Mouse (Mus musculus) heart, embryonic 14.5 days (tissue): Measurements from ENCODE around the gene Osbpl8. TPM values are rescaled to one million over a fixed set of nuclear protein-coding genes. Genes with fewer than 3 reads are reported as not detected.
"Not testable (repeated sequence)": the region's sequence is repeated elsewhere in the genome, so short reads cannot be mapped to it uniquely, and the experiment has no call there.

Source experiments
- ATAC-seq: fragments of 200-750 bp; cut with Nextera tagmentation; 2 replicates; pipeline ENCODE4 v1.8.0; 2017; ENCODE audit warnings: low read depth, moderate TSS enrichment; ENCODE audit not compliant: insufficient number of reproducible peaks, insufficient read depth, low FRiP score
- H3K27ac ChIP-seq, 2 experiments: fragments of 200-500 bp in 1 of 2; fragments of 300-500 bp in 1 of 2; sonication (generic) in 1 of 2; replicated peaks in 1 of 2; 2 replicates each; pipeline ENCODE4 v1.5.1; 2012 to 2014; ENCODE audit warnings: low read depth in 2 of 2, low read length in 2 of 2, control low read depth in 1 of 2, mild to moderate bottlenecking in 1 of 2, mixed read lengths in 1 of 2; ENCODE audit not compliant: control insufficient read depth in 1 of 2, insufficient read depth in 1 of 2
- H3K27me3 ChIP-seq: fragments of 300-500 bp; sonication (generic); 2 replicates; pipeline ENCODE4 v1.6.1; 2014; ENCODE audit warnings: mild to moderate bottlenecking, low read length, control low read depth; ENCODE audit not compliant: control insufficient read depth, insufficient read depth
- H3K36me3 ChIP-seq: fragments of 300-500 bp; sonication (generic); 2 replicates; pipeline ENCODE4 v1.6.1; 2014; ENCODE audit warnings: mild to moderate bottlenecking, control low read depth, low read length, mixed read lengths; ENCODE audit not compliant: control insufficient read depth, insufficient read depth
- H3K4me1 ChIP-seq, 2 experiments: fragments of 200-500 bp in 1 of 2; fragments of 300-500 bp in 1 of 2; sonication (generic) in 1 of 2; 2 replicates each; pipeline ENCODE4 v1.6.1; 2012 to 2014; ENCODE audit warnings: low read length in 2 of 2, control low read depth in 1 of 2, mixed read lengths in 1 of 2; ENCODE audit not compliant: control insufficient read depth in 2 of 2, insufficient read depth in 2 of 2
- H3K4me2 ChIP-seq: fragments of 300-500 bp; sonication (generic); 2 replicates; pipeline ENCODE4 v1.6.1; 2014; ENCODE audit warnings: mild to moderate bottlenecking, low read length
- H3K4me3 ChIP-seq, 2 experiments: fragments of 200-500 bp in 1 of 2; fragments of 300-500 bp in 1 of 2; sonication (generic) in 1 of 2; 2 replicates each; pipeline ENCODE4 v1.5.1; 2012 to 2014; ENCODE audit warnings: low read length in 2 of 2, mild to moderate bottlenecking in 2 of 2, control low read depth in 1 of 2, low read depth in 1 of 2, moderate library complexity in 1 of 2; ENCODE audit not compliant: control insufficient read depth in 1 of 2, insufficient read depth in 1 of 2
- H3K9ac ChIP-seq: fragments of 300-500 bp; sonication (generic); 2 replicates; pipeline ENCODE4 v1.6.1; 2014; ENCODE audit warnings: mild to moderate bottlenecking, low read length
- H3K9me3 ChIP-seq: fragments of 300-500 bp; sonication (generic); 2 replicates; pipeline ENCODE4 v1.6.1; 2016; ENCODE audit warnings: low read length, control low read depth; ENCODE audit not compliant: control insufficient read depth
- WGBS: fragments of 180-500 bp; shearing (Covaris S2); extraction: QIAGEN DNeasy Blood & Tissue Kit; methylation state at CpG from one replicate; pipeline ENCODE4 v1.1.7; 2014; 5-methylcytosine and 5-hydroxymethylcytosine counted together
- polyA plus RNA-seq: library from polyadenylated mRNA; unstranded; fragments of >200 nt; fragmentation: Nextera tagmentation; extraction: Ambion mirVana; gene quantifications from 2 replicates; pipeline ENCODE4 v1.2.1, GENCODE M21; 2014

The Osbpl8 gene
- polyA plus RNA-seq, 1 experiment from 2014 or later = 43.9 TPM

DNA sequence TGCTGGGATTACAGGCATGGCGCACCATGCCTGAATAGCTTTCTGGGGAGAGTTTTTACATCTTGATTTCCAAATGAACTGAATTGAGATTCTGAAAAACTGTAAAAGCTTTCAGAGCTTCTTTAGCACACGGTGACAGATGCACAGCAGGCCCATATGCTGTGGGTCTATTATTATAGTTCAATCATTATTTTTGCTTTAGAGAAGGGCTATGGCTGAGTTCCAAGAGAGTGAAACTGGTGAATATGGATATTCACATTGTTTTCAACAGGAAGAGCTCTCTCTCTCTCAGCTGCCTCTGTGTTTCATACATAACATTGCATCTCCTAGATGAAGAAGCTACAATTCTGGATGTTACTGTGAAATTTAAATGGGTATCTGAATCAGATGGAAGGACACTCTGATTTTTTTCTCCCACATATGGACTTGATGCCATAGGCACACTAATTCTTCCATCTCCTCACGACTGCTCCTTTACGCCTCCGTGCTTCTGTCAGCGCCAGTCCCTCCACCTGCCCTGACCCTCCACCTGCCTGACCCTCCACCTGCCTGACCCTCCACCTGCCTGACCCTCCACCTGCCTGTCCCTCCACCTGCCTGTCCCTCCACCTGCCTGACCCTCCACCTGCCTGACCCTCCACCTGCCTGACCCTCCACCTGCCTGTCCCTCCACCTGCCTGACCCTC lies 25.7 kb downstream of the Osbpl8 start:
- 0 out of 4 replicates have a peak overlapping the region, but pooled peaks of 1 of the 2 experiments have one; percentile 27 for H3K27ac ChIP-seq
- 83% methylated on average over 6 of the region's 6 CpGs for WGBS
- no peak overlapping the region for H3K4me2 ChIP-seq
- H3K9me3 ChIP-seq = no peaks in the 10 kb centered on the region
- no peaks in the 10 kb centered on the region for H3K27me3 ChIP-seq
- H3K36me3 ChIP-seq = no peaks in the 10 kb centered on the region
- H3K4me1 ChIP-seq = peaks cover 10 to 42% of the 10 kb centered on the region in 2 experiments
- H3K4me3 ChIP-seq = no peak overlapping the region
- no peak overlapping the region for H3K9ac ChIP-seq
- no peak for ATAC-seq

DNA sequence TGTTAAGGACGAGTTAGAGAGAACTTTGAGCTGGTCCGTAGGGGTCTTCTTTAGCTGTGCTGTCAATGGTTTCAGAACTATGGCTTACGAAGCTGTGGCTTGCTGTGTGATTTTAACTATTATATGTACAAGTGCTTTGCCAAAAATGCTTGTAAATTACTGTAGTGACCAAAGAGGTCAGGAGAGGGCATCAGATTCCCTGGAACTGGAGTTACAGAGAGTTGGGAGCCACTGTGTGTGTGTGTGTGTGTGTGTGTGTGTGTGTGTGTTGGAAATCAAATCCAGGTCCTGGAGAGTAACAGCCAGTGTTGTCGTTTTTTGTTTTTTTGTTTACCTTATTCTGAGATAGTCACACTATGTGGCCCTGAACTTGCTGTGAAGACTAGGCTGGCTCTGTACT lies 29.0 kb downstream of the Osbpl8 start:
- no peak for ATAC-seq
- H3K9me3 ChIP-seq = no peaks in the 10 kb centered on the region
- H3K4me2 ChIP-seq = no peak overlapping the region
- H3K27me3 ChIP-seq = no peaks in the 10 kb centered on the region
- H3K27ac ChIP-seq = no peak overlapping the region
- H3K9ac ChIP-seq = no peak overlapping the region
- WGBS = 70% methylated on average over 4 of the region's 4 CpGs
- H3K36me3 ChIP-seq = peaks cover 7% of the 10 kb centered on the region; the same call in 1 of the 2 replicates
- H3K4me1 ChIP-seq = peaks cover 2 to 33% of the 10 kb centered on the region in 2 experiments; a peak in 3 of 4 replicates
- no peak overlapping the region for H3K4me3 ChIP-seq

DNA sequence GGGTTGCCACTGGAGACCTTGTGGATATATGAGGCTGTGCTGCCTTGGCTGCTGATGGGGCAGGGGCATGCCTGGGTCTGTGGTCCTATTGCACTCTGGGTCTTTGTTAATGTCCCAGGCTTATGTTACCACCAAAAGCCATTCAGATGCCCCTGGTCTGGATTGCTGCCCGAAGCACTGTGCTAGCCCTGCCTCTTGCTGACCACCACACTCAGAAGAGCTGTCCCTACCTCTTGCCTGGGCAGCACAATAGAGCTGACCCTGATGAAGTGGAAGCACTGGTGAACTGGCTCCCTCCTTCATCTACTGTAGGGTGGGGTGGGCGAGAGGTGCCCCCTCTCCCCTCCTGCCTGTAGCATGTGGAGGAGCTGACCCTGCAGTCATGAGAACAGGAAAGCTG lies 31.6 kb downstream of the Osbpl8 start:
- Histone ChIP-seq H3K27me3 (no peaks in the 10 kb centered on the region), H3K4me3 (no peak overlapping the region), H3K27ac (no peak overlapping the region), H3K9me3 (no peaks in the 10 kb centered on the region), H3K4me2 (no peak overlapping the region), H3K4me1 (peaks cover 4 to 28% of the 10 kb centered on the region in 2 experiments), H3K9ac (no peak overlapping the region), H3K36me3 (peaks cover 7% of the 10 kb centered on the region; the same call in 1 of the 2 replicates)
- ATAC-seq = no peak; the same call in 1 of the 2 replicates
- 88% methylated on average over 2 of the region's 2 CpGs for WGBS

DNA sequence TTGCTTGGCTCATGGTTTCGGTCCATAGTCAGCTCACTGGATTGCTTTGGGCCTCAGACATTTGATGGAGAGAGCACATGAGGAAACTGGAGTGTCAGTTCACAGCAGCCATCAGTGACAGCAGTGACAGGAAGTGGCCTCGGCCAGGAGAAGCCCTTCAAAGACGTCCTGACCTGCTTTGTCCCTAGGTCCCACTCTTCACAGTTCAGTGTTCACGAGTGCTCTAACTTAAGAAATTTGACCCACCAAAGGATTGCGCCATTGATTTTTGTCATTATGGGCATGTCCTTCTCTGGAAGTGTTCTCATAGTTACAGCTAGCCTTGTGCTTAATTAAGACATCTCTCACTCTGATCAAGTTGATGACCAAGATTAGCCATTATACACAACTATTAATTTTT lies 34.2 kb downstream of the Osbpl8 start:
- not testable (repeated sequence) for ATAC-seq, H3K4me2 ChIP-seq, H3K9me3 ChIP-seq, H3K36me3 ChIP-seq, H3K27me3 ChIP-seq, H3K4me3 ChIP-seq, H3K9ac ChIP-seq, H3K27ac ChIP-seq
- H3K4me1 ChIP-seq = peaks cover 4 to 14% of the 10 kb centered on the region in 2 experiments
- 52% methylated on average over 4 of the region's 5 CpGs for WGBS

DNA sequence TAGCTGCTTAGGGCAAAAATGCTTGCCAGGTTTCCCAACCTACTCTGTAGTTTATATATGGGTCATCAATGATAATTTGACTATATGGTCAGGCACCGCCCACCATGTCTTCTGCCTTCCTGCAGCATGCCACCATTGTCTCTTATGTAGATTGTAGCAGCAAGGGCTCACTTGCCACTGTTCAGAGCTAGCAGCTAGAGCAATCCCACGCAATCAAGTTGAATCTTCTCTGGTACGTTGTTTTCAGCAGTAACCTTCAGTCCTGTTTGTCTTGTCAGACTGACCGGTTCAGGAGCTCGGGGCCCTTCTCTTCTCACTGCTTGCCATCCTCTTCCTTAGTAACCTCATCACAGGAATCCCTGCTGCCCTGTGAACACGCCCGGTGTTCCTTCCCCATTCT lies 36.6 kb downstream of the Osbpl8 start:
- Histone ChIP-seq H3K9me3 (no peaks in the 10 kb centered on the region), H3K4me1 (peaks cover 4 to 8% of the 10 kb centered on the region in 2 experiments), H3K4me3 (no peak overlapping the region), H3K9ac (no peak overlapping the region), H3K27ac (no peak overlapping the region), H3K27me3 (no peaks in the 10 kb centered on the region), H3K36me3 (peaks cover 22% of the 10 kb centered on the region), H3K4me2 (no peak overlapping the region)
- ATAC-seq = no peak
- 71% methylated on average over 7 of the region's 7 CpGs for WGBS

DNA sequence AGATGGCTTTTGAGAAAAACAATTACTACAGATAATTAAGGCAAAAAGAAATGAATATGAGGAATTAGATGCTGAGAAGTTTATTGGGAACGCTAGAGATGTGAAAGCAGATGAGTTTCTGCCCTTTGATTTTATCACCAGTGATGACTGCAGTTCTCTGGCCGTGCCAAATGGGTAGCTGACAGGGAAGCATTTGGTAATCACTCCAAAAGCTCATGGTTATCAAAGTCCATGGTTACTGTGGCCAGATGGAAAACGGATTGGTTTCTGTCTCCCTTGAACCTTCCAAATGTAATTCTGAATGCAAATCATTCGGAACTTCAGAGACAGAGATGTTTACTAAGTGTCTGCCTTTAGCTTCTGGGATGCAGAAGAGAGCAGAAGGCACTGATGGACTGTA lies 37.1 kb downstream of the Osbpl8 start:
- H3K36me3 ChIP-seq = peaks cover 24% of the 10 kb centered on the region
- no peaks in the 10 kb centered on the region for H3K27me3 ChIP-seq
- peaks cover 4 to 8% of the 10 kb centered on the region in 2 experiments for H3K4me1 ChIP-seq
- H3K27ac ChIP-seq = no peak overlapping the region
- ATAC-seq = no peak
- no peak overlapping the region for H3K4me3 ChIP-seq
- no peak overlapping the region for H3K4me2 ChIP-seq
- H3K9ac ChIP-seq = no peak overlapping the region
- 76% methylated on average over 4 of the region's 4 CpGs for WGBS
- no peaks in the 10 kb centered on the region for H3K9me3 ChIP-seq

DNA sequence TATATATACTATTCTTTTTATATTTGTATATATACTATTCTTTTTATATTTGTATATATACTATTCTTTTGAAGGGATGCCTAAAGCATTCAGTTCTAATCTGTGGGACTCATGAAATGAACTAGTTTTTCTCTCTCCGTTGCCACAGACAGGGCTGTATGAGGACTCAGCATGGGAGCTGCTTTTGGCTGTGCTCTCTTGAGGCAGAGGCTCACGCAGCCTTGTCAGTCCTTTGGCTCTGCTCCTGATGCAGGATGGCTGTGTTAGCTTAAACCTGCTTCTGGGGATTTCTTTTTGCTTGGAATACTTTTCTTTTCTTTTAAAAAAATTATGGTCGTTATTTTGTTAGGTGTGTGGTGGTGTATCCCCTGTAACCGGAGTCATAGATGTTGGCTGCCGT lies 39.5 kb downstream of the Osbpl8 start:
- ATAC-seq = no peak
- 83% methylated on average over 5 of the region's 5 CpGs for WGBS
- Histone ChIP-seq H3K4me2 (no peak overlapping the region), H3K4me1 (peaks cover 4 to 8% of the 10 kb centered on the region in 2 experiments), H3K27me3 (no peaks in the 10 kb centered on the region), H3K9ac (no peak overlapping the region), H3K4me3 (no peak overlapping the region), H3K9me3 (no peaks in the 10 kb centered on the region), H3K27ac (no peak overlapping the region), H3K36me3 (peaks cover 26% of the 10 kb centered on the region)

DNA sequence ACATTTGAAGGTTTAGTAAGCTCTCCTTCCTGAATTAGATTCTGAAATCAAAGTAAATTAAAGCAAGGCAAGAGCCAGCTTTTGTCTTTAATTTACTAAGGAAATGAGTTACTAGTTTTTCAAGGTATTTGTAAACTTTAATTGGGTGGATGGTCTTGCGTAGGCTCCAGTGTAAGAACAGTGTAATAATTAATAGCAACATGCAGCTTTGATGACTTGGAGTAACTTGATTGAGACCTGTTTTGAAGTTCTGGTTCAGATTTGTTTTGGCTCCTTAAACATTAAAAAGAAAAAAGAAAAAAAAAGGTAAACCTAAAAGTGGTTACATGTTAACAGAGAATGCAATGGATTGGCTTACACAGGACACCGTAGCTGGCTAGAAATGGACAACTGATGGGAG lies 40.9 kb downstream of the Osbpl8 start:
- H3K9ac ChIP-seq = no peak overlapping the region
- no peak overlapping the region for H3K4me3 ChIP-seq
- no peak for ATAC-seq
- WGBS = 99% methylated on average over 2 of the region's 2 CpGs
- H3K27ac ChIP-seq = no peak overlapping the region
- H3K9me3 ChIP-seq = no peaks in the 10 kb centered on the region
- peaks cover 26% of the 10 kb centered on the region for H3K36me3 ChIP-seq
- peaks cover 0 to 8% of the 10 kb centered on the region in 2 experiments; a peak in 1 of 4 replicates for H3K4me1 ChIP-seq
- no peaks in the 10 kb centered on the region for H3K27me3 ChIP-seq
- no peak overlapping the region for H3K4me2 ChIP-seq
